Mouse (Mus musculus) G1E (cell line): Measurements from ENCODE around the gene Gm37419.

Experiments used
- CTCF ChIP-seq: IDR thresholded peaks from 2 replicates; pipeline ENCODE4 v1.5.1; 2012; ENCODE audit warnings: low read depth, low read length, inconsistent platforms, mixed read lengths
- GATA1 ChIP-seq: IDR thresholded peaks from 2 replicates; pipeline ENCODE4 v1.6.1; 2012; ENCODE audit warnings: borderline replicate concordance, low read length, inconsistent platforms, mixed read lengths
- GATA2 ChIP-seq: IDR thresholded peaks from 2 replicates; pipeline ENCODE4 v1.6.1; 2012; ENCODE audit warnings: low read depth, low read length, inconsistent platforms, borderline replicate concordance
- POLR2AphosphoS5 ChIP-seq: IDR thresholded peaks from 2 replicates; pipeline ENCODE4 v1.6.1; 2012; ENCODE audit warnings: low read depth, low read length, inconsistent platforms; ENCODE audit not compliant: insufficient replicate concordance
- TAL1 ChIP-seq: conservative IDR thresholded peaks from 2 replicates; pipeline ENCODE4 v1.6.1; 2012; ENCODE audit warnings: low read depth, low read length, inconsistent platforms, mixed read lengths

- TF ChIP-seq CTCF (no peak), GATA2 (no peak), TAL1 (no peak), GATA1 (no peak), POLR2AphosphoS5 (no peak)
Measured at GRCm38 (mm10) chr16:23993351-23994321, 5.4 kb downstream of the Gm37419 start.
